In genomic region chr2:103581369-103581897, GRCm38 (mm10) we compare ENCODE assay signal across 23 mouse cellular contexts. TPM values are rescaled to one million over a fixed set of nuclear protein-coding genes. Genes with fewer than 3 reads are reported as not detected.
DNase-seq lines count a peak whose midpoint lies in the region; ATAC-seq and TF ChIP-seq lines count a peak whose summit lies in the region.
"Had no signal": no experiment of that assay in that cellular context is flagged by ENCODE, and none has a peak within 500 bp of the region (broad histone marks: within the 10 kb centered on the region; RNA-seq: fewer than 3 reads in every experiment).

No protein-coding gene starts in this region.

- no peaks in the 10 kb centered on the region for H3K9me3 ChIP-seq in heart, embryonic 12.5 days (replicated peaks)
- no peaks in the 10 kb centered on the region for H3K9me3 ChIP-seq in lung, embryonic 14.5 days (ENCODE audit: low read depth, low read length)
- H3K9me3 ChIP-seq: forebrain, embryonic 13.5 days; megakaryocyte, embryonic 14.5 days; midbrain, embryonic 15.5 days; stomach, embryonic 15.5 days had no signal

- 0 out of 2 replicates have a peak overlapping the region, but pooled peaks have one; percentile 0 for H3K9ac ChIP-seq in heart, embryonic 12.5 days
- H3K9ac ChIP-seq in lung, embryonic 14.5 days = no peak overlapping the region
- H3K9ac ChIP-seq: forebrain, embryonic 13.5 days; midbrain, embryonic 15.5 days; stomach, embryonic 15.5 days had no signal

- no peak overlapping the region for H3K4me3 ChIP-seq in heart, embryonic 12.5 days
- H3K4me3 ChIP-seq in lung, embryonic 14.5 days (ENCODE audit: low read depth, low read length) = no peak overlapping the region
- H3K4me3 ChIP-seq: forebrain, embryonic 13.5 days; layer of hippocampus, adult 2 months; megakaryocyte, embryonic 14.5 days; midbrain, embryonic 15.5 days; myocyte; stomach, embryonic 15.5 days had no signal

- TF ChIP-seq CTCF in lung, embryonic 14.5 days (IDR thresholded peaks at IDR 0.05; ENCODE audit: low read depth) = no peak

- peak; percentile 50 for DNase-seq in embryo, embryonic 10 days (ENCODE audit: low spot score)
- no peak for DNase-seq in embryo, embryonic 10.5 days (ENCODE audit: low spot score)
- no peak for DNase-seq in heart, adult 18-20 months
- no peak for DNase-seq in lung, embryonic 14.5 days
- DNase-seq in lung, adult 18-20 months = no peak
- DNase-seq in mesoderm, embryonic 11.5 days (ENCODE audit: low read depth, low spot score) = peak; percentile 66
- DNase-seq in layer of hippocampus, postnatal 14 days (ENCODE audit: low spot score in 2 of 2) = no peak
- DNase-seq: adrenal gland, adult 2 months; cerebellum, adult 9-10 months; gastrocnemius, postnatal 14 days; kidney, adult 18-20 months; kidney, postnatal 14 days; lung, postnatal 14 days; right cerebral cortex, postnatal 25 days; thymus, adult 18-20 months had no signal

- peak overlapping the region; percentile 92 for H3K27ac ChIP-seq in heart, embryonic 12.5 days (ENCODE audit: poor library complexity, severe bottlenecking)
- H3K27ac ChIP-seq in lung, embryonic 14.5 days (ENCODE audit: low read depth) = peak overlapping the region; percentile 33; the same call in 1 of the 2 replicates
- H3K27ac ChIP-seq: forebrain, embryonic 13.5 days; layer of hippocampus, adult 2 months; liver, embryonic 14.5 days; midbrain, embryonic 15.5 days; stomach, embryonic 15.5 days had no signal

- H3K4me2 ChIP-seq in heart, embryonic 12.5 days = peak overlapping the region; percentile 50
- H3K4me2 ChIP-seq in lung, embryonic 14.5 days = no peak overlapping the region
- H3K4me2 ChIP-seq: forebrain, embryonic 13.5 days; midbrain, embryonic 15.5 days; stomach, embryonic 15.5 days had no signal

- no peaks in the 10 kb centered on the region for H3K27me3 ChIP-seq in heart, embryonic 12.5 days (replicated peaks)
- H3K27me3 ChIP-seq in lung, embryonic 14.5 days (ENCODE audit: insufficient read depth, low read length) = no peaks in the 10 kb centered on the region
- H3K27me3 ChIP-seq: forebrain, embryonic 13.5 days; midbrain, embryonic 15.5 days; stomach, embryonic 15.5 days had no signal

- H3K4me1 ChIP-seq in heart, embryonic 12.5 days (replicated peaks) = peaks cover 87% of the 10 kb centered on the region
- H3K4me1 ChIP-seq in lung, embryonic 14.5 days (ENCODE audit: insufficient read depth) = 0 out of 2 replicates have a peak, but pooled peaks cover 10% of the 10 kb centered on the region
- H3K4me1 ChIP-seq: midbrain, embryonic 15.5 days had no signal

- no peak for ATAC-seq in heart, embryonic 12.5 days (ENCODE audit: insufficient number of reproducible peaks, low FRiP score)
- no peak for ATAC-seq in lung, embryonic 14.5 days (ENCODE audit: insufficient read depth)
- ATAC-seq: forebrain, embryonic 13.5 days; midbrain, embryonic 15.5 days had no signal

- H3K36me3 ChIP-seq in heart, embryonic 12.5 days = no peaks in the 10 kb centered on the region
- no peaks in the 10 kb centered on the region for H3K36me3 ChIP-seq in lung, embryonic 14.5 days (ENCODE audit: insufficient read depth)
- H3K36me3 ChIP-seq: midbrain, embryonic 15.5 days; stomach, embryonic 15.5 days had no signal

- WGBS in heart, embryonic 12.5 days = 45% methylated on average over 7 of the region's 7 CpGs
- WGBS in lung, embryonic 14.5 days = 39% methylated on average over 7 of the region's 7 CpGs

RNA-seq across cellular contexts. Expression of gene Abtb2, which starts 15.3 kb away (rescaled TPM):
- polyA plus RNA-seq in heart, embryonic 12.5 days (2016; fragmentation: Nextera tagmentation; extraction: Ambion mirVana) = 28.0 and 29.5 TPM in 2 replicates
- total RNA-seq in heart, adult 18-20 months (2021) = 10 to 100 TPM; 22.1 to 26.7 TPM
- polyA plus RNA-seq in lung, embryonic 14.5 days (2014; fragmentation: Nextera tagmentation; extraction: Ambion mirVana) = 6.5 and 8.0 TPM in 2 replicates
- 10 to 100 TPM; 16.3 to 18.5 TPM for total RNA-seq in layer of hippocampus, postnatal 14 days (2021)

Comparison
In these comparisons a context has a peak if more than half of its experiments do, and no peak if none do; other contexts are left out.
1. DNase-seq: peak in embryo, embryonic 10 days (single experiment) and mesoderm, embryonic 11.5 days (single experiment); none in embryo, embryonic 10.5 days (single experiment), heart, adult 18-20 months (0 of 2), lung, embryonic 14.5 days (single experiment), lung, adult 18-20 months (0 of 2) and layer of hippocampus, postnatal 14 days (0 of 2).